Mouse (Mus musculus) liver, adult 2 months (tissue): Measurements from ENCODE around the gene Dad1.

Source experiments
- CTCF ChIP-seq: fragments of 200-500 bp; IDR thresholded peaks from 2 replicates; pipeline ENCODE4 v1.5.1; 2011; ENCODE audit warnings: low read depth, low read length, control low read depth
- POLR2A ChIP-seq: fragments of 200-500 bp; IDR thresholded peaks from 2 replicates; pipeline ENCODE4 v1.6.1; 2011; ENCODE audit warnings: low read length, control low read depth; ENCODE audit not compliant: insufficient read depth; ENCODE audit errors: extremely low read depth

DNA sequence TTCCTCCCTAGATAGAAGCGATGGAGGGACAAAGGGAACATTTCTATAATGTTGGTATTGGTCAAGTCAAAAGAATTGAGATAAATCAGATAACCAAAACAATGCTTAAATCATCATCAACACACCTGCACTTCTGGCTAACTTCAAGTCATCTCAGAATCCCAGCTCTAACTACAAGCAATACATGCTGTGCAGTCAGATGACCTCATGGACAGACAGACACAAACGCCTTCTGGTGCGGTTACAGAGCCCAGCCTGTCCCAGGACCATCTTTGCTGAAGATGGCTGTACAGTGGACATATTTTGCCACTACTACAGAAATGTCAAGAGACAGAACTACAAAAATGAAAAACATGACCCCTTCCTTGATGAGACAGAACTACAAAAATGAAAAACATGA lies 16.5 kb upstream of the Dad1 start:
- TF ChIP-seq POLR2A (no peak), CTCF (no peak)
